Mouse (Mus musculus): Measurements from ENCODE around the gene Ubac2.
"Not testable (repeated sequence)": the region's sequence is repeated elsewhere in the genome, so short reads cannot be mapped to it uniquely, and the experiment has no call there.

Ubac2 gene

DNA sequence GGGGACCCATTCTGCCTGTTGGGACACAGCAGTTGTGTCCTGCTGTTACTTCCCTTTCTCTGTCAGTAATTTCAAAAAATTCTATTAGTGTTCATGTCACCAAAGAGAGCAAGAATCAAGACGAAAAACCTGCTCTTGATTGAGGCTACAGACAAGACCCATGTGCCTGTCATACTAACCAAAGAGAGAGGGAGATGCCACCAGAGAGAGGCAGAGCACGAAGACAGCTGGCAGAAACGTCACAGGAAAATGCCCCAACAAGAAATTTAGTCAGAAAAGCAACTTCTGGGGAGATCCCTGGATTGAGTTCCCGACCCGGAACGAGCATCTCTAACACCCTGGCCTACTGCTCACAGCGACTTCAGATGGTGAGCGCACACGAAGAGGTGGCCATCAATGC, 170.4 kb downstream of the Ubac2 start:
- DNase-seq (ENCODE audit: low read depth, low spot score): no peak

DNA sequence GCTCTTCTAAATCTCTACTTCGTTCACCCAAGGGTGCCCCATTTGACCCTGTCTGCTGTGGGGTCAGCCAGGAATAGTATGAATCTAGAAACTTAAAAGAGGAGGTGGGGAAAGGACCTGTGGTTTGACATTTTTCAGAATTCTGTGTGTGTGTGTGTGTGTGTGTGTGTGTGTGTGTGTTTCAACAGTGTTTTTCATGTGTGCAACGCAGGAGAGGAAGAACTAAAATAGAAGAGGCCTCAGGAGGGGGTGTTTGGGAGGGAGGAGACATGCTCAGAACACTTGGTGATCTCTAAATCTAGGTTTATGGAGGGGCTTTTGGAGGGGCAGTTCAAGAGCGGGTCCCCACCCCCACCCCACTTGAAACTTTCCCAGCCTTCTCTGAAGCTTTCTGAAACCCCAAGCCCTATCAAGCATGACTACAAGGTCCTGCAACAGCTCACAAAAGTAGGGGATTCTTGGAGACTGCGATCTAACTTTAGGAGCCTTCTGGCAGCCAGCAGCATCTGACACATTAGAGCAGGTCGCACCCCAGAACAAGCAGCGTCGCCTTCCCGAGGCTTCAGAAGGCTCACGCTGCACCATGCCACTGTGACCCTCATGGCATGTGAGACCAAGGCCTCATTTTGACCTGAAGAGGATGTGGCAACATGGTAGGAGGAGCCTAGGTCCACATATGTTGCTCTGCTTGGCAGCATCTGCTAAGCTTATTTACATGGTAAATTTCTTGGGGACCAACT, 174.6 kb downstream of the Ubac2 start:
- DNase-seq (ENCODE audit: low read depth, low spot score): no peak

DNA sequence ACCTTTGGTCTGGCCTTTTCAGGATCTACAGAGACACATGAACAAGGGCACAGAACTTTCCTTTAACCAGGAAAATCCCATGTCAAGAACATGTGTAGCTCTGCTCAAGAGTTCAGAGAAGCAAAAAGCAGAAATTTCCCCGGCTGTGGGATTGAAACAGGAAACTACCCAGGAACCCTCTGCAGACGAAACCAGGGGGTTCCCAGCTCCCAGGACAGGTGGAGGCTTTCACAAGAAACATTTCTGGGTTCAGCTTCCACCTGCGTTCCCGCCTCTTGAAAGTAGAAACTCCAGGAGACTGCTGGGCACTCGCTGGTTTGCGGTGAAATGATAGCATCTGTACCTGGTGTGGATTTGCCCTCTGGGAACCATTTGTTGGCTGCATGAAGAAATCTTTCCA, 178.5 kb downstream of the Ubac2 start:
- DNase-seq (ENCODE audit: low read depth, low spot score): no peak

DNA sequence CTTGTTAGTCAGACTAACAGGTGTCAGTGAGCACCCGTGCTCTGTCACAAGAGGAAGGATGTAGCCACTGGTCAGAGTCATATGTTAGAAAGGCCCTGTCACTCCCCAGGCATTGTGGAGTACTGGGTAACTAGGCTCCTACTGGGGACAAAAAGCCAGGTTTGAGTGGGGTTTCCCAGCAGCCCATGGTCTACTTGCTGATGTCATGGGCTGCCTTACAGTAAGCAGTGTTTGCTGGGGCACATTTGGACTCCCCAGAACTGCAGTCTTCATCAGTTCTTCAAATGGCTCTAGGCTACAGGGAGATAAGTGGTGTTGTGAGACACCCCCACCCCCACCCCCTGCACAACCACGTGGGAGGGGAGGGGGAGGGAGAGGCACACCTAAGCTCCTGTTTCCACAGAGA, 179.5 kb downstream of the Ubac2 start:
- DNase-seq (ENCODE audit: low read depth, low spot score): no peak

DNA sequence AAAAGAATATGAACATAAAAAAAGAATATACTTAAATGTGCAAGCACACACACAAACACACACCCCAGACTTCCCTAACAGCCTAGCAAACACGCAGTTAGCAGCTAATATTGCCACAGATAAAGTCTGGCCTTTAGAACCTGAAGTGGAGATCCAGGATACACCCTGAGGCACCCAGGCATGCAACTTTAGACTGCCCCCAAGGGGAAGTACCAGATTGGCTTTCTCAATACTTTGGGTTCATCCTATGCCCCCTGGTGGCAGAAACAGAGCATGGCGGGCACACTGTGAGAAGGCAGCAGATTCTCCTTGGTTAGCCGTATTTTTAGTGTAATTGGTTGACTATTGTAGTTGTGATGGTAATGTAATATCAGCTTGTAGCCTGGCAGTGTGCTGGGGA, 182.2 kb downstream of the Ubac2 start:
- DNase-seq (ENCODE audit: low read depth, low spot score): peak; percentile 77

DNA sequence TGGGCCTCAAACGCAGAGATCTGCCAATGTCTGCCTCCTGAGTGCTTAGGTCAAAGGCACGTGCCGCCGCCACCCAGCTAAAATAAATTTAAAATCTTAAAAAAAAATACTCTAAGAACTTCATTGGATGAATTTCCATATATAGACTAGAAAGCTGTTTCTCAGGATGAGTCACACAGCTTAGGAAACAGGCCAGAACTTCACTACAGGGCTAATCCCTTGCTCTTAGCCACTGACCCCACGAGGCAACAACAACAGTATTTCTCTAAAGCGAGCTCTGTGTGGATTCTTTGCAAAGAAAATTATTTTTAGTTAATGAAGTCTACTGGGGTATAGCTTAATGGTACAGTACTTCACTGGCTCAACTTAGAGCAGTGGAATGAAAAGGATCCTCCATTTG, 183.0 kb downstream of the Ubac2 start:
- peak; percentile 26 for DNase-seq (ENCODE audit: low read depth, low spot score)

DNA sequence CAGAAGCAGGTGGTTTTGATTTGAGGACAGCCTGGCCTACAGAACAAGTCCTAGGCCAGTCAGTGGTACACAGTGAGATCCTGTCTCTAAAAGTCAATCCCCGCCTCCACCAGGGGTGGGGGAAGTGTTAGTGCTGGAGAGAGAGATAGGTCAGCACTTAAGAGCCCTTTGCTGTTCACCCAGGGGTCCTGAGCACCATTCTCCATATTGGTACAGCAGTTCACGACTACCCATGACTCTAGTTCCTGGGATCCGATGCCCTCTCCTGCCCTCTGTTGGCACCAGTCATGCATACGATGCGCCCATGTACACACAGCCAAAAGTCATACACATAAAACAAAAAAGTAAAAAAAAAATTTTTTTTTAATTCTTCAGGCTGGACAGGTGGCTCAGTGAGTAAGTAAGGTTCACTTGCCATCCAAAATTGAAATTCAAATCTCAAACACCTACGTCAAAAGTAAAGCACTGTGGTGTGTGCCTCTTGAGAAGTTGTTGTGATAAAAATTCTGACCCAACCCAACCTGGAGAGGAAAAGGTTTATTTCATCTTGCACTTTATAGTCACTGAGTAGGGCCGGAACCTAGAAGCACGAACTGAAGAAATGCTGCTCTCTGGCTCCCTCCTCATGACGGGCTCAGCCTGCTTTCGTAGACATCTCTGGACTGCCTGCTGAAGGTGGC, 184.1 kb downstream of the Ubac2 start:
- no peak for DNase-seq (ENCODE audit: low read depth, low spot score)

DNA sequence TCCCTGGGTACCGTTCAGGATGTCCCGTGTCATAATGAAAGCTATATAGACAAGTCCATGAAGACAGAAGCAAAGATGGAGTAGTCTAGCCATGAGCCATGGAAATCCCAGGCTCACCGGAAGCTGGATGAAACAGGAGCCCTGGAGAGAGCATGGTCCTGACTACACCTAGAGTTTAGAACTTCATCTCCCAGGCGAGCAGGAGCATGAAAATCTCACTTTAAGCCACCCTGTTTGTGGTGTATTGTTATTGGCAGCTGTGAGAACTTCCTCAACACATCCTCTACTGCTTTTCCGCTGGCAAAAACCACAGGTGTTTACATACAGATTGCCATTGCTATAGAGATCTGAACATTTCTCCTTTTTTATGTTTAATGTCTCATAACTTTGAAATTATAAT, 185.2 kb downstream of the Ubac2 start:
- no peak for DNase-seq (ENCODE audit: low read depth, low spot score)

DNA sequence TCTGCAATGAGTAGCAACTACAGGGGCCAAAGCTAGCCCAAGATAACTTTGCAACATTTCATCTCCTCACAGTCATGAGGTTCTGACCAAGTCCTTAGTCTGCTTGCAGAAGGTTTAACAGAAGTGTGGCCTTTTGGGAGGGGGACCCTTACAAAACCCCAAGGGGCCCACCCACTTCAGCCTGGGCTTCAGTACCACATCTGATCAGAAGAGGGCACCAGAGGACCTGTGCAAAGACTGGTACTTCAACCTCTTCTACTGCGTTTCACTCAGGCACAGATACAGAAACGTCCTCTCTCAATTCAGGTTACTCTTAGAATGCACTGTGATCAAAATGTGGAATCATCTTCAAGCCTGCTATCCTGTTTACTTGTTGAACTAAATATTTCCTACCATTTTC, 186.1 kb downstream of the Ubac2 start:
- DNase-seq (ENCODE audit: low read depth, low spot score): peak; percentile 60

DNA sequence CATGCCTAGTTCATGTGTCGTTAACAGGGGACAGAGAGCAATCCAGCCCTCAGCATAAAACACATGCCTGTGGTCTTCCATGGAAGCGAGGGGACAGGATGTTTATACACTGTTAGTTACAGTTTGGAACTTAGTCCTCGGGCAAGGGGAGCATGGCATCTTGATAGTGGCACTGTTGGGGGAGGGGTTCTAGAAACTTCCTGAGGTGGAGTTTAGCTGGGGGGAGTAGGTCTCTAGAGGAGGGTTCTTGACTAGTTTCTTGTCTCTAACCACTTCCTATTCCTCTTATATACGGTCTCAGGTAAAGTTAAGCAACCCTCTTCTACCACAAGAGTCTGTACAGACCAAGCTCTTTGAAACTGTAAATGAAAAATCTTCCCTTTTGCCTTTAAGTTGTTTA, 187.8 kb downstream of the Ubac2 start:
- no peak for DNase-seq (ENCODE audit: low read depth, low spot score)

DNA sequence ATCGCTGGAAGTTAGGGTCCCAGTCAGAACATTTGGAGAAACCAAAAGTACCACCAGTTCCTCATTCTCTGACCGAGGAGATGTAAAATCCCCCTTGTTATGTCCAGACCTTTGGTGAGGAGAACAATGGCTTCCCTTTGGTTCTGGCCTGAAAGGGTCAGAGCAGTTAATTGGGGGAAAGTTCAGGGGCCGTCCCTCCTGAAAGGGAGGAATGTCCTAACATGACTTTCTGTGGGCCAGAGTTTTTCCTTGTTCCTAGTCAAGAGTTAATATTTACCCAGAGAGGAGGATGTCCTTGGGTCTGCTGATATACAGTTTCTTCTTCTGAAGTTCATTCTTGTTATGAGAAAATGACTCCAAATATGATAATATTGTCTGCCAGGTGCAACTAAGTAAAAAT, 189.6 kb downstream of the Ubac2 start:
- DNase-seq (ENCODE audit: low read depth, low spot score): not testable (repeated sequence)

DNA sequence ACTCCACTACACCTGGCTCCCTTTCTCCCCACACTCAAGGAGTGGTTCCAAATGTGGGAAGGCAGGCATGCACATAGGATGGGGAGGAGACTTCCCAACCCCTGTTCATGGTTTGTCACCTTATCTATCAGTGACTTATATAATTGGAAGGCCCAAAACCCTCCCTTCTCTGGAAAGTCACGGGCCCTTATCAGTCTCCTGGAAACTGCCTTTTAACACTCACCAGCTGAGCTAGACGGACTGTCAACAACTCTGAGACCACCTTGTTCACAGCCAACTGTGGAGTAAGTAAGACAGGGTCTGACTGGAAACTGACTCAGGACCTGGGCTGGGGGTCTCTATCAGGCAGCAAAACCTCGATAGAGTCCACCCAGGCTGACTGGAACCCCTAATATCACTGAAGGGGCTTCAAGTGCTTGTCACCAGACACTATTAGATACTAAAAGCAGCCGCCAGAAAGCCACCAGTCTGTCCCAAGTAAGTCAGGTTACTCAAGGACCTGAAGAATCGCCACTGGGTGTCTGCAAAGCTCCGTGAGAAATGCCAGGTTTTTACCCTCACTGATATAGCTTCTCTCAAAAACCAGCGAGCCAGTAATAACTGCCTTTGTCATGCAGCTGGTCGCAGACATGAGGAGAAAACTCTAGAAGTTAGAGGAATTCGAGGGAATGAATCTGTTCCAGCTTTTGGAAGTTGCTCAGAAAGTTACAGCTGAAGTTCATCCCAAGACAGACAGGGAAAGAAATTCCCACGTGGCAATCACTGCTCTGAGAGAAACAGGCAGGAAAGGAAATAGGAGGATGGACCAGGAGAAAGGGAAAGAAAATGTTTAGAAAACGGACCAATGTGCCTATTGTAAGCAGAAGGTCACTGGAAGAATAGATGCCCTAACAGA, 190.6 kb downstream of the Ubac2 start:
- no peak for DNase-seq (ENCODE audit: low read depth, low spot score)

DNA sequence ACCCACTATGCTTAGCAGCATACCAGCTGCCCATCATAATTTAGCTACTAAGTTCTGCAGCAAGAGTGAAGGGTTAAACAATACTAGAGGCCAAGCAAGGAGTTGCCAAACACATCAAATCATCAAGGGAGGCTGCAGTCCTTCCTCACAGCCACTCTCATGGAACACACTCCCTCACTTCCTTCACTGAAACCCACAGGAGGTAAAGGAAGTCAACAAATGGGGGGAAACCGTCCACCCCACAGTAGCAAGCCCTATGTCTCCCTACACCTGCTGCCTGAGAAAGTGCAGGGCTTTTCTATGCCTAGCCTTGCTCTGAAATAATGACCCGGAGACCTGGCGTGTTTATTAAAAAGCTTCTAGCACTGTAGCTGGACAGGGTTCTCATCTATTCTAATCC, 191.5 kb downstream of the Ubac2 start:
- no peak for DNase-seq (ENCODE audit: low read depth, low spot score)

Data from brain, adult 2 months (tissue).